Mouse (Mus musculus): ENCODE measurements around the gene Tex26. TPM values are rescaled to one million over a fixed set of nuclear protein-coding genes. Genes with fewer than 3 reads are reported as not detected.
A peak's percentile ranks its signal among the peaks of the same experiment; 100 is the strongest.

Gene Tex26
- polyA plus RNA-seq, 1 experiment from 2014 or later = 1.0 TPM

- no peaks in the 10 kb centered on the region for H3K36me3 ChIP-seq
- no peak for DNase-seq (ENCODE audit: low spot score)
- H3K27ac ChIP-seq (replicated peaks) = no peak overlapping the region
- WGBS = 79% methylated on average over 9 of the region's 9 CpGs
- H3K9me3 ChIP-seq (replicated peaks) = 0 out of 2 replicates have a peak, but pooled peaks cover 3% of the 10 kb centered on the region
- no peak overlapping the region for H3K4me3 ChIP-seq
- peaks cover 44% of the 10 kb centered on the region for H3K27me3 ChIP-seq (ENCODE audit: low read depth, poor library complexity, severe bottlenecking)
- peaks cover 16% of the 10 kb centered on the region for H3K4me1 ChIP-seq
Measured at GRCm38 (mm10) chr5:149414369-149415167, 24.9 kb upstream of the Tex26 start.

GRCm38 (mm10) chr5:149417381-149417780 lies 22.1 kb upstream of the Tex26 start:
- no peaks in the 10 kb centered on the region for H3K36me3 ChIP-seq
- peaks cover 2% of the 10 kb centered on the region for H3K4me1 ChIP-seq
- 94% methylated on average over 4 of the region's 4 CpGs for WGBS
- peaks cover 16% of the 10 kb centered on the region for H3K27me3 ChIP-seq (ENCODE audit: low read depth, poor library complexity, severe bottlenecking)
- H3K27ac ChIP-seq (replicated peaks) = no peak overlapping the region
- 0 out of 2 replicates have a peak, but pooled peaks cover 3% of the 10 kb centered on the region for H3K9me3 ChIP-seq (replicated peaks)
- no peak overlapping the region for H3K4me3 ChIP-seq
- DNase-seq (ENCODE audit: low spot score) = no peak

GRCm38 (mm10) chr5:149426525-149426924 lies 12.9 kb upstream of the Tex26 start:
- Histone ChIP-seq H3K27me3 (ENCODE audit: low read depth, poor library complexity, severe bottlenecking) (no peaks in the 10 kb centered on the region), H3K36me3 (no peaks in the 10 kb centered on the region), H3K9me3 (replicated peaks) (no peaks in the 10 kb centered on the region), H3K27ac (replicated peaks) (no peak overlapping the region), H3K4me3 (no peak overlapping the region), H3K4me1 (peaks cover 22% of the 10 kb centered on the region)
- 92% methylated on average over 3 of the region's 3 CpGs for WGBS
- no peak for DNase-seq (ENCODE audit: low spot score)

- Histone ChIP-seq H3K27ac (replicated peaks) (peak overlapping the region; percentile 89), H3K4me3 (no peak overlapping the region), H3K4me1 (peaks cover 22% of the 10 kb centered on the region), H3K27me3 (ENCODE audit: low read depth, poor library complexity, severe bottlenecking) (no peaks in the 10 kb centered on the region), H3K36me3 (no peaks in the 10 kb centered on the region), H3K9me3 (replicated peaks) (no peaks in the 10 kb centered on the region)
- WGBS = 90% methylated on average over 8 of the region's 8 CpGs
- no peak for DNase-seq (ENCODE audit: low spot score)
Measured at GRCm38 (mm10) chr5:149427277-149428060, 12.0 kb upstream of the Tex26 start.

- no peaks in the 10 kb centered on the region for H3K27me3 ChIP-seq (ENCODE audit: low read depth, poor library complexity, severe bottlenecking)
- peak overlapping the region; percentile 89 for H3K27ac ChIP-seq (replicated peaks)
- H3K36me3 ChIP-seq = no peaks in the 10 kb centered on the region
- H3K4me1 ChIP-seq = peaks cover 22% of the 10 kb centered on the region
- WGBS = 18% methylated on average over 6 of the region's 6 CpGs
- DNase-seq (ENCODE audit: low spot score) = peak; percentile 72
- no peaks in the 10 kb centered on the region for H3K9me3 ChIP-seq (replicated peaks)
- H3K4me3 ChIP-seq = peak overlapping the region; percentile 11; the same call in 1 of the 2 replicates
Measured at GRCm38 (mm10) chr5:149428347-149428746, 11.1 kb upstream of the Tex26 start.

- Histone ChIP-seq H3K27me3 (ENCODE audit: low read depth, poor library complexity, severe bottlenecking) (no peaks in the 10 kb centered on the region), H3K9me3 (replicated peaks) (no peaks in the 10 kb centered on the region), H3K36me3 (no peaks in the 10 kb centered on the region), H3K4me1 (peaks cover 22% of the 10 kb centered on the region), H3K27ac (replicated peaks) (peak overlapping the region; percentile 89), H3K4me3 (0 out of 2 replicates have a peak overlapping the region, but pooled peaks have one; percentile 11)
- WGBS = 33% methylated on average over 2 of the region's 2 CpGs
- DNase-seq (ENCODE audit: low spot score) = peak; percentile 30
Measured at GRCm38 (mm10) chr5:149428810-149429255, 10.6 kb upstream of the Tex26 start.

- Histone ChIP-seq H3K36me3 (no peaks in the 10 kb centered on the region), H3K27me3 (ENCODE audit: low read depth, poor library complexity, severe bottlenecking) (no peaks in the 10 kb centered on the region), H3K27ac (replicated peaks) (peak overlapping the region; percentile 89), H3K4me3 (no peak overlapping the region), H3K9me3 (replicated peaks) (no peaks in the 10 kb centered on the region), H3K4me1 (peaks cover 26% of the 10 kb centered on the region)
- 85% methylated on average over 4 of the region's 4 CpGs for WGBS
- no peak for DNase-seq (ENCODE audit: low spot score)
Measured at GRCm38 (mm10) chr5:149429541-149429940, 9.9 kb upstream of the Tex26 start.

- peaks cover 30% of the 10 kb centered on the region for H3K4me1 ChIP-seq
- 95% methylated on average over 3 of the region's 3 CpGs for WGBS
- no peak overlapping the region for H3K4me3 ChIP-seq
- no peak for DNase-seq (ENCODE audit: low spot score)
- H3K27ac ChIP-seq (replicated peaks) = no peak overlapping the region
- no peaks in the 10 kb centered on the region for H3K36me3 ChIP-seq
- H3K9me3 ChIP-seq (replicated peaks) = no peaks in the 10 kb centered on the region
- H3K27me3 ChIP-seq (ENCODE audit: low read depth, poor library complexity, severe bottlenecking) = no peaks in the 10 kb centered on the region
Measured at GRCm38 (mm10) chr5:149430943-149431342, 8.5 kb upstream of the Tex26 start.

- Histone ChIP-seq H3K9me3 (replicated peaks) (no peaks in the 10 kb centered on the region), H3K36me3 (no peaks in the 10 kb centered on the region), H3K27me3 (ENCODE audit: low read depth, poor library complexity, severe bottlenecking) (no peaks in the 10 kb centered on the region), H3K4me3 (no peak overlapping the region), H3K4me1 (peaks cover 19% of the 10 kb centered on the region), H3K27ac (replicated peaks) (0 out of 2 replicates have a peak overlapping the region, but pooled peaks have one; percentile 6)
- DNase-seq (ENCODE audit: low spot score) = no peak
- WGBS = 76% methylated on average over 7 of the region's 7 CpGs
Measured at GRCm38 (mm10) chr5:149433618-149434017, 5.8 kb upstream of the Tex26 start.

GRCm38 (mm10) chr5:149434141-149434690 lies 5.2 kb upstream of the Tex26 start:
- Histone ChIP-seq H3K27me3 (ENCODE audit: low read depth, poor library complexity, severe bottlenecking) (no peaks in the 10 kb centered on the region), H3K27ac (replicated peaks) (no peak overlapping the region), H3K9me3 (replicated peaks) (no peaks in the 10 kb centered on the region), H3K36me3 (no peaks in the 10 kb centered on the region), H3K4me1 (peaks cover 19% of the 10 kb centered on the region), H3K4me3 (no peak overlapping the region)
- DNase-seq (ENCODE audit: low spot score) = no peak
- 30% methylated on average over 9 of the region's 9 CpGs for WGBS

- Histone ChIP-seq H3K9me3 (replicated peaks) (no peaks in the 10 kb centered on the region), H3K27ac (replicated peaks) (no peak overlapping the region), H3K4me1 (peaks cover 39% of the 10 kb centered on the region), H3K36me3 (no peaks in the 10 kb centered on the region), H3K4me3 (no peak overlapping the region), H3K27me3 (ENCODE audit: low read depth, poor library complexity, severe bottlenecking) (no peaks in the 10 kb centered on the region)
- WGBS = 82% methylated on average over 3 of the region's 3 CpGs
- DNase-seq (ENCODE audit: low spot score) = no peak
Measured at GRCm38 (mm10) chr5:149436541-149436940, 2.9 kb upstream of the Tex26 start.

- 83% methylated on average over 6 of the region's 6 CpGs for WGBS
- Histone ChIP-seq H3K36me3 (no peaks in the 10 kb centered on the region), H3K27ac (replicated peaks) (no peak overlapping the region), H3K27me3 (ENCODE audit: low read depth, poor library complexity, severe bottlenecking) (peaks cover 4% of the 10 kb centered on the region; the same call in 1 of the 2 replicates), H3K9me3 (replicated peaks) (no peaks in the 10 kb centered on the region), H3K4me3 (no peak overlapping the region), H3K4me1 (peaks cover 45% of the 10 kb centered on the region)
- DNase-seq (ENCODE audit: low spot score) = no peak
Measured at GRCm38 (mm10) chr5:149437150-149437549, 2.3 kb upstream of the Tex26 start.
